In the genomic region with DNA sequence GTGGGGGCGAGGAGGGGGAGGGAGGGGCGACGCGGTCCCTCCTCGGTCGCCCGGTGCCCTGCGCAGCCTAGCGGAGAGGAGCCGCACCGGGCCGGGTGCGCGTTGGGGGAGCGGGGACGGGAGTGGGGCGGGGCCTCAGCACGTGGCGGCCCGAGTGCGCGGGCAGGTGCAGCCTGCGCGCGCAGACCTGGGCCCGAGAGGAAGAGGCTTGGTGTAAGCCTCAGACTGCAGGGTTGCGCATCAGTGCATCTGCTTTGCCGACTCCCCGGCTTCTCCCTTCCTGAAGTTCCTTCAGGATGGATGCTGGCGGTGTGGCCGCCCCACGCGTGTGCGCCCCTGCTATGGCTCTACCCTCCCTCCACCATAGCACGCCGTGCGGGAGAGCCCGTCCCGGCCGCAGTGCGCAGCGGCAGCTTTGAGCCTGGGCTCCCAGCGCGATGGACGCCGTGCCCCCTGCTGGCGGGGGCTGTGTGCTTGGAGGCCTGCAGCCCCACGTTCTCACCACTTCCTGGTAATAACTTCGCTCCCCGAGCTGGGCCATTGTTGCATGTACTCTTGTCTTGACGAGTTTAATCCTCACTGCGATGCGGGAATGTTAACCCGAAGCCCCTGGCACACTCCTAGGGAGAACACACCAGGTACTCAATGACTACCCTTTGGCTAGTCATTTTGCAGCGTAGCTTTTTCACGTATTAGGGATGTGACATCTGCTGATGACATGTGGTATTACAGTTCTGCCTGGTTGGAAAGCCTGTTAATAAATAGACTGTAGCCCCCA, we compare ENCODE assay signal across 8 mouse cellular contexts. TPM values are rescaled to one million over a fixed set of nuclear protein-coding genes. Genes with fewer than 3 reads are reported as not detected.
DNase-seq lines count a peak whose midpoint lies in the region; ATAC-seq and TF ChIP-seq lines count a peak whose summit lies in the region.

TSS of gene Ccdc88c (minus strand) at position 103 of the 778 bp plus-strand sequence.

- peak within 1 kb of the TSS in 1 of 2 experiments; percentile 43; a peak in 1 of 4 replicates for H3K27ac ChIP-seq in heart, embryonic 14.5 days (replicated peaks in 1 of 2; ENCODE audit: control insufficient read depth in 1 of 2, insufficient read depth in 1 of 2, low read depth in 2 of 2, low read length in 2 of 2)
- H3K27ac ChIP-seq in liver, embryonic 12.5 days, result peak within 1 kb of the TSS; percentile 95
- H3K27ac ChIP-seq in stomach, embryonic 15.5 days, result peak within 1 kb of the TSS; percentile 88

- under 1% methylated on average over 53 of the region's 56 CpGs for WGBS in heart, embryonic 14.5 days
- WGBS in liver, embryonic 12.5 days (ENCODE audit: insufficient replicate concordance), result under 1% methylated on average over 31 of the region's 56 CpGs
- under 1% methylated on average over 51 of the region's 56 CpGs for WGBS in stomach, embryonic 15.5 days

- peak; percentile 71 for DNase-seq in c-Kit-negative CD71-positive TER-119-positive erythroid progenitor cells, embryonic 14.5 days (ENCODE audit: low read depth, low spot score)
- DNase-seq in fibroblast of lung, adult 2 months (ENCODE audit: low read depth), result peak; percentile 51
- DNase-seq in kidney, postnatal 10 days, result peak; percentile 91
- peak; percentile 97 for DNase-seq in naive thymus-derived CD4-positive, alpha-beta T cell, adult 2 months (ENCODE audit: low read depth)

- peak within 1 kb of the TSS; percentile 96 for H3K4me2 ChIP-seq in heart, embryonic 14.5 days (ENCODE audit: low read length)
- peak within 1 kb of the TSS; percentile 98 for H3K4me2 ChIP-seq in liver, embryonic 12.5 days
- peak within 1 kb of the TSS; percentile 97 for H3K4me2 ChIP-seq in stomach, embryonic 15.5 days

- H3K4me1 ChIP-seq in E14TG2a.4 (replicated peaks; ENCODE audit: low read depth, low read length), result peaks cover 42% of the 10 kb centered on the region
- H3K4me1 ChIP-seq in heart, embryonic 14.5 days (ENCODE audit: control insufficient read depth in 2 of 2, insufficient read depth in 2 of 2, low read length in 2 of 2), result peaks cover 2 to 8% of the 10 kb centered on the region in 2 experiments; a peak in 3 of 4 replicates
- H3K4me1 ChIP-seq in liver, embryonic 12.5 days, result peaks cover 46% of the 10 kb centered on the region
- peaks cover 20% of the 10 kb centered on the region for H3K4me1 ChIP-seq in stomach, embryonic 15.5 days

- H3K9ac ChIP-seq in heart, embryonic 14.5 days (ENCODE audit: low read length), result peak within 1 kb of the TSS; percentile 78
- peak within 1 kb of the TSS; percentile 98 for H3K9ac ChIP-seq in liver, embryonic 12.5 days
- H3K9ac ChIP-seq in stomach, embryonic 15.5 days, result peak within 1 kb of the TSS; percentile 45; the same call in 1 of the 2 replicates

- TF ChIP-seq CTCF in E14TG2a.4 (conservative IDR thresholded peaks at IDR 0.05; ENCODE audit: low read length), result peak; percentile 95

- peak within 1 kb of the TSS; percentile 95 for H3K4me3 ChIP-seq in E14TG2a.4 (replicated peaks; ENCODE audit: low read length)
- peak within 1 kb of the TSS; percentile 53 to 71 for H3K4me3 ChIP-seq in heart, embryonic 14.5 days (ENCODE audit: control insufficient read depth in 1 of 2, insufficient read depth in 1 of 2, low read depth in 1 of 2, low read length in 2 of 2)
- H3K4me3 ChIP-seq in liver, embryonic 12.5 days, result peak within 1 kb of the TSS; percentile 88
- H3K4me3 ChIP-seq in stomach, embryonic 15.5 days (replicated peaks), result peak within 1 kb of the TSS; percentile 59

- H3K36me3 ChIP-seq in E14TG2a.4 (ENCODE audit: insufficient read depth, low read length), result peaks cover 19% of the 10 kb centered on the region
- H3K36me3 ChIP-seq in heart, embryonic 14.5 days (ENCODE audit: control insufficient read depth, insufficient read depth, low read length), result no peaks in the 10 kb centered on the region
- peaks cover 4% of the 10 kb centered on the region for H3K36me3 ChIP-seq in liver, embryonic 12.5 days
- no peaks in the 10 kb centered on the region for H3K36me3 ChIP-seq in stomach, embryonic 15.5 days

- ATAC-seq in heart, embryonic 14.5 days (ENCODE audit: insufficient number of reproducible peaks, insufficient read depth, low FRiP score, low read depth), result peak; percentile 83
- peak; percentile 85 for ATAC-seq in liver, embryonic 12.5 days
- peak; percentile 89 for ATAC-seq in stomach, embryonic 15.5 days (ENCODE audit: insufficient read depth, low FRiP score, low read depth)

- H3K27me3 ChIP-seq in E14TG2a.4 (ENCODE audit: insufficient read depth, low read length), result no peaks in the 10 kb centered on the region; the same call in 1 of the 2 replicates
- H3K27me3 ChIP-seq in heart, embryonic 14.5 days (ENCODE audit: control insufficient read depth, insufficient read depth, low read length), result peaks cover 39% of the 10 kb centered on the region
- H3K27me3 ChIP-seq in liver, embryonic 12.5 days (replicated peaks), result no peaks in the 10 kb centered on the region
- peaks cover 4% of the 10 kb centered on the region; the same call in 1 of the 2 replicates for H3K27me3 ChIP-seq in stomach, embryonic 15.5 days (replicated peaks)

- H3K9me3 ChIP-seq in E14TG2a.4 (ENCODE audit: low read length), result no peaks in the 10 kb centered on the region
- peaks cover 3% of the 10 kb centered on the region; the same call in 1 of the 2 replicates for H3K9me3 ChIP-seq in heart, embryonic 14.5 days (ENCODE audit: control insufficient read depth, low read length)
- no peaks in the 10 kb centered on the region for H3K9me3 ChIP-seq in liver, embryonic 12.5 days (replicated peaks)
- H3K9me3 ChIP-seq in stomach, embryonic 15.5 days, result no peaks in the 10 kb centered on the region

RNA-seq across cellular contexts. Expression of gene Ccdc88c, which starts in this region (rescaled TPM):
- polyA plus RNA-seq in heart, embryonic 14.5 days (2014; fragmentation: Nextera tagmentation; extraction: Ambion mirVana), result 2.7 and 3.0 TPM in 2 replicates
- 8.4 and 9.6 TPM in 2 replicates for polyA plus RNA-seq in liver, embryonic 12.5 days (2016; fragmentation: Nextera tagmentation; extraction: Ambion mirVana)
- 9.4 and 11.1 TPM in 2 replicates for polyA plus RNA-seq in stomach, embryonic 15.5 days (2015; fragmentation: Nextera tagmentation; extraction: Ambion mirVana)

Comparison
In these comparisons a context has a peak if more than half of its experiments do, and no peak if none do; other contexts are left out.
1. H3K9ac ChIP-seq: peak in every context shown above with its lines; median percentile 98 in liver, embryonic 12.5 days; 78 in heart, embryonic 14.5 days; 45 in stomach, embryonic 15.5 days.